Mouse (Mus musculus): ENCODE results near the gene Utrn. TPM values are rescaled to one million over a fixed set of nuclear protein-coding genes. Genes with fewer than 3 reads are reported as not detected.

Gene Utrn
- polyA plus RNA-seq, 1 experiment from 2014 or later = 23.0 TPM

GRCm38 (mm10) chr10:12807706-12808105, 61.5 kb downstream of the Utrn start:
- 83% methylated on average over 9 of the region's 9 CpGs for WGBS
- ATAC-seq (replicated peaks; ENCODE audit: low FRiP score) = no peak

GRCm38 (mm10) chr10:12805826-12806225, 63.3 kb downstream of the Utrn start:
- Histone ChIP-seq H3K27me3 (replicated peaks; ENCODE audit: control insufficient read depth, insufficient read depth, low read length) (no peaks in the 10 kb centered on the region), H3K36me3 (ENCODE audit: control insufficient read depth, insufficient read depth, low read length) (no peaks in the 10 kb centered on the region), H3K4me3 (ENCODE audit: low read depth, low read length) (no peak overlapping the region), H3K27ac (ENCODE audit: low read depth, low read length) (no peak overlapping the region), H3K4me2 (no peak overlapping the region), H3K4me1 (replicated peaks; ENCODE audit: control insufficient read depth, insufficient read depth, low read length) (0 out of 2 replicates have a peak, but pooled peaks cover 2% of the 10 kb centered on the region), H3K9me3 (ENCODE audit: control insufficient read depth, low read length) (no peaks in the 10 kb centered on the region), H3K9ac (ENCODE audit: low read depth, low read length) (no peak overlapping the region)
- 74% methylated on average over 2 of the region's 2 CpGs for WGBS
- no peak for DNase-seq (ENCODE audit: low spot score)
- no peak for ATAC-seq (replicated peaks; ENCODE audit: low FRiP score)

More at GRCm38 (mm10) chr10:12807706-12808105, 61.5 kb downstream of the Utrn start:
- Histone ChIP-seq H3K4me2 (no peak overlapping the region), H3K9ac (ENCODE audit: low read depth, low read length) (no peak overlapping the region), H3K36me3 (ENCODE audit: control insufficient read depth, insufficient read depth, low read length) (no peaks in the 10 kb centered on the region), H3K9me3 (ENCODE audit: control insufficient read depth, low read length) (no peaks in the 10 kb centered on the region), H3K27ac (ENCODE audit: low read depth, low read length) (no peak overlapping the region), H3K4me3 (ENCODE audit: low read depth, low read length) (no peak overlapping the region), H3K4me1 (replicated peaks; ENCODE audit: control insufficient read depth, insufficient read depth, low read length) (peaks cover 15% of the 10 kb centered on the region), H3K27me3 (replicated peaks; ENCODE audit: control insufficient read depth, insufficient read depth, low read length) (no peaks in the 10 kb centered on the region)
- no peak for DNase-seq (ENCODE audit: low spot score)

- H3K4me1 ChIP-seq (replicated peaks; ENCODE audit: control insufficient read depth, insufficient read depth, low read length) = no peaks in the 10 kb centered on the region
- H3K36me3 ChIP-seq (ENCODE audit: control insufficient read depth, insufficient read depth, low read length) = no peaks in the 10 kb centered on the region
- H3K27me3 ChIP-seq (replicated peaks; ENCODE audit: control insufficient read depth, insufficient read depth, low read length) = no peaks in the 10 kb centered on the region
- H3K9me3 ChIP-seq (ENCODE audit: control insufficient read depth, low read length) = no peaks in the 10 kb centered on the region
- ATAC-seq (replicated peaks; ENCODE audit: low FRiP score) (no peak), DNase-seq (ENCODE audit: low spot score) (no peak)
- H3K27ac ChIP-seq (ENCODE audit: low read depth, low read length) = no peak overlapping the region
- H3K4me3 ChIP-seq (ENCODE audit: low read depth, low read length) = no peak overlapping the region
- no peak overlapping the region for H3K9ac ChIP-seq (ENCODE audit: low read depth, low read length)
- no peak overlapping the region for H3K4me2 ChIP-seq
- WGBS = 76% methylated on average over 1 of the region's 1 CpGs
These were observed 65.2 kb downstream of the Utrn start for GRCm38 (mm10) chr10:12803939-12804338.

- ATAC-seq (replicated peaks; ENCODE audit: low FRiP score) (no peak), DNase-seq (ENCODE audit: low spot score) (no peak)
- H3K4me2 ChIP-seq = no peak overlapping the region
- no peak overlapping the region for H3K9ac ChIP-seq (ENCODE audit: low read depth, low read length)
- H3K4me3 ChIP-seq (ENCODE audit: low read depth, low read length) = no peak overlapping the region
- H3K27ac ChIP-seq (ENCODE audit: low read depth, low read length) = no peak overlapping the region
- H3K9me3 ChIP-seq (ENCODE audit: control insufficient read depth, low read length) = no peaks in the 10 kb centered on the region
- H3K27me3 ChIP-seq (replicated peaks; ENCODE audit: control insufficient read depth, insufficient read depth, low read length) = no peaks in the 10 kb centered on the region
- H3K4me1 ChIP-seq (replicated peaks; ENCODE audit: control insufficient read depth, insufficient read depth, low read length) = no peaks in the 10 kb centered on the region; the same call in 1 of the 2 replicates
- H3K36me3 ChIP-seq (ENCODE audit: control insufficient read depth, insufficient read depth, low read length) = no peaks in the 10 kb centered on the region
- WGBS = 77% methylated on average over 2 of the region's 2 CpGs
These were observed 69.7 kb downstream of the Utrn start for GRCm38 (mm10) chr10:12799416-12799815.

GRCm38 (mm10) chr10:12798248-12798647, 70.9 kb downstream of the Utrn start:
- H3K4me2 ChIP-seq = no peak overlapping the region
- H3K4me3 ChIP-seq (ENCODE audit: low read depth, low read length) = no peak overlapping the region

GRCm38 (mm10) chr10:12796510-12796840, 72.7 kb downstream of the Utrn start:
- H3K9ac ChIP-seq (ENCODE audit: low read depth, low read length) = no peak overlapping the region
- no peak for ATAC-seq (replicated peaks; ENCODE audit: low FRiP score)
- WGBS = 74% methylated on average over 1 of the region's 1 CpGs

More at GRCm38 (mm10) chr10:12798248-12798647, 70.9 kb downstream of the Utrn start:
- Histone ChIP-seq H3K36me3 (ENCODE audit: control insufficient read depth, insufficient read depth, low read length) (no peaks in the 10 kb centered on the region), H3K27ac (ENCODE audit: low read depth, low read length) (no peak overlapping the region), H3K9me3 (ENCODE audit: control insufficient read depth, low read length) (no peaks in the 10 kb centered on the region), H3K4me1 (replicated peaks; ENCODE audit: control insufficient read depth, insufficient read depth, low read length) (no peaks in the 10 kb centered on the region; the same call in 1 of the 2 replicates), H3K9ac (ENCODE audit: low read depth, low read length) (no peak overlapping the region), H3K27me3 (replicated peaks; ENCODE audit: control insufficient read depth, insufficient read depth, low read length) (no peaks in the 10 kb centered on the region)
- ATAC-seq (replicated peaks; ENCODE audit: low FRiP score) (no peak), DNase-seq (ENCODE audit: low spot score) (no peak)
- WGBS = 76% methylated on average over 4 of the region's 4 CpGs

GRCm38 (mm10) chr10:12795796-12796509, 73.2 kb downstream of the Utrn start:
- Histone ChIP-seq H3K9ac (ENCODE audit: low read depth, low read length) (no peak overlapping the region), H3K9me3 (ENCODE audit: control insufficient read depth, low read length) (no peaks in the 10 kb centered on the region), H3K36me3 (ENCODE audit: control insufficient read depth, insufficient read depth, low read length) (no peaks in the 10 kb centered on the region), H3K27me3 (replicated peaks; ENCODE audit: control insufficient read depth, insufficient read depth, low read length) (no peaks in the 10 kb centered on the region), H3K4me3 (ENCODE audit: low read depth, low read length) (no peak overlapping the region), H3K4me1 (replicated peaks; ENCODE audit: control insufficient read depth, insufficient read depth, low read length) (no peaks in the 10 kb centered on the region; the same call in 1 of the 2 replicates), H3K27ac (ENCODE audit: low read depth, low read length) (no peak overlapping the region), H3K4me2 (no peak overlapping the region)
- WGBS = 69% methylated on average over 8 of the region's 8 CpGs
- ATAC-seq (replicated peaks; ENCODE audit: low FRiP score) (no peak), DNase-seq (ENCODE audit: low spot score) (no peak)

More at GRCm38 (mm10) chr10:12796510-12796840, 72.7 kb downstream of the Utrn start:
- Histone ChIP-seq H3K36me3 (ENCODE audit: control insufficient read depth, insufficient read depth, low read length) (no peaks in the 10 kb centered on the region), H3K27me3 (replicated peaks; ENCODE audit: control insufficient read depth, insufficient read depth, low read length) (no peaks in the 10 kb centered on the region), H3K4me2 (no peak overlapping the region), H3K4me3 (ENCODE audit: low read depth, low read length) (no peak overlapping the region), H3K27ac (ENCODE audit: low read depth, low read length) (no peak overlapping the region), H3K4me1 (replicated peaks; ENCODE audit: control insufficient read depth, insufficient read depth, low read length) (no peaks in the 10 kb centered on the region; the same call in 1 of the 2 replicates), H3K9me3 (ENCODE audit: control insufficient read depth, low read length) (no peaks in the 10 kb centered on the region)
- no peak for DNase-seq (ENCODE audit: low spot score)

GRCm38 (mm10) chr10:12792049-12792448, 77.1 kb downstream of the Utrn start:
- Histone ChIP-seq H3K4me3 (ENCODE audit: low read depth, low read length) (no peak overlapping the region), H3K4me1 (replicated peaks; ENCODE audit: control insufficient read depth, insufficient read depth, low read length) (no peaks in the 10 kb centered on the region; the same call in 1 of the 2 replicates), H3K4me2 (no peak overlapping the region), H3K9me3 (ENCODE audit: control insufficient read depth, low read length) (no peaks in the 10 kb centered on the region), H3K27ac (ENCODE audit: low read depth, low read length) (no peak overlapping the region), H3K27me3 (replicated peaks; ENCODE audit: control insufficient read depth, insufficient read depth, low read length) (no peaks in the 10 kb centered on the region), H3K36me3 (ENCODE audit: control insufficient read depth, insufficient read depth, low read length) (no peaks in the 10 kb centered on the region), H3K9ac (ENCODE audit: low read depth, low read length) (no peak overlapping the region)
- DNase-seq (ENCODE audit: low spot score) = no peak
- peak; percentile 45; the same call in 1 of the 2 replicates for ATAC-seq (replicated peaks; ENCODE audit: low FRiP score)
- WGBS = 58% methylated on average over 6 of the region's 6 CpGs

GRCm38 (mm10) chr10:12790881-12791280, 78.3 kb downstream of the Utrn start:
- H3K4me1 ChIP-seq (replicated peaks; ENCODE audit: control insufficient read depth, insufficient read depth, low read length) = no peaks in the 10 kb centered on the region
- no peaks in the 10 kb centered on the region for H3K36me3 ChIP-seq (ENCODE audit: control insufficient read depth, insufficient read depth, low read length)
- DNase-seq (ENCODE audit: low spot score) (no peak), ATAC-seq (replicated peaks; ENCODE audit: low FRiP score) (no peak)
- no peak overlapping the region for H3K4me3 ChIP-seq (ENCODE audit: low read depth, low read length)
- 69% methylated on average over 3 of the region's 3 CpGs for WGBS
- H3K9ac ChIP-seq (ENCODE audit: low read depth, low read length) = no peak overlapping the region
- no peaks in the 10 kb centered on the region for H3K9me3 ChIP-seq (ENCODE audit: control insufficient read depth, low read length)
- no peaks in the 10 kb centered on the region for H3K27me3 ChIP-seq (replicated peaks; ENCODE audit: control insufficient read depth, insufficient read depth, low read length)
- no peak overlapping the region for H3K27ac ChIP-seq (ENCODE audit: low read depth, low read length)
- H3K4me2 ChIP-seq = no peak overlapping the region

Measured in liver, embryonic 11.5 days (tissue).